Comparison of ENCODE assay signal across 24 mouse cellular contexts in genomic region chr4:119052537-119052936, GRCm38 (mm10). TPM values are rescaled to one million over a fixed set of nuclear protein-coding genes. Genes with fewer than 3 reads are reported as not detected.
A peak's percentile ranks its signal among the peaks of the same experiment; 100 is the strongest.
DNase-seq lines count a peak whose midpoint lies in the region; ATAC-seq and TF ChIP-seq lines count a peak whose summit lies in the region.
"Had no signal": no experiment of that assay in that cellular context is flagged by ENCODE, and none has a peak within 500 bp of the region (broad histone marks: within the 10 kb centered on the region; RNA-seq: fewer than 3 reads in every experiment).

No protein-coding gene starts in this region.

- no peak for ATAC-seq in erythroblast, adult 5-6 weeks (replicated peaks; ENCODE audit: low FRiP score, poor library complexity, severe bottlenecking)
- no peak for ATAC-seq in midbrain, embryonic 11.5 days (ENCODE audit: low FRiP score)
- ATAC-seq in liver, postnatal 0 days: no peak
- ATAC-seq: forebrain, embryonic 13.5 days; hindbrain, embryonic 16.5 days; intestine, embryonic 15.5 days; lung, postnatal 0 days had no signal

- TF ChIP-seq CTCF in liver, postnatal 0 days (IDR thresholded peaks at IDR 0.05; ENCODE audit: low read depth): no peak

- H3K27me3 ChIP-seq in erythroblast, embryonic 14.5 days (ENCODE audit: control insufficient read depth): peaks cover 20% of the 10 kb centered on the region
- no peaks in the 10 kb centered on the region for H3K27me3 ChIP-seq in midbrain, embryonic 11.5 days (ENCODE audit: control insufficient read depth, insufficient read depth, low read length)
- H3K27me3 ChIP-seq in midbrain, embryonic 10.5 days (ENCODE audit: low read depth, poor library complexity, severe bottlenecking): no peaks in the 10 kb centered on the region
- no peaks in the 10 kb centered on the region for H3K27me3 ChIP-seq in liver, postnatal 0 days (ENCODE audit: insufficient read depth, low read length)
- H3K27me3 ChIP-seq: embryonic facial prominence, embryonic 12.5 days; forebrain, embryonic 13.5 days; heart, embryonic 15.5 days; intestine, embryonic 15.5 days had no signal

- no peaks in the 10 kb centered on the region for H3K9me3 ChIP-seq in erythroblast, embryonic 14.5 days (ENCODE audit: control insufficient read depth, low read length)
- H3K9me3 ChIP-seq in midbrain, embryonic 11.5 days (ENCODE audit: control insufficient read depth, low read length): no peaks in the 10 kb centered on the region
- no peaks in the 10 kb centered on the region for H3K9me3 ChIP-seq in midbrain, embryonic 10.5 days (replicated peaks)
- H3K9me3 ChIP-seq in liver, postnatal 0 days (ENCODE audit: low read length): no peaks in the 10 kb centered on the region
- H3K9me3 ChIP-seq: embryonic facial prominence, embryonic 12.5 days; forebrain, embryonic 13.5 days; heart, embryonic 15.5 days; intestine, embryonic 15.5 days; limb, embryonic 10.5 days had no signal

- H3K27ac ChIP-seq in midbrain, embryonic 11.5 days (ENCODE audit: low read depth, low read length): no peak overlapping the region
- no peak overlapping the region for H3K27ac ChIP-seq in midbrain, embryonic 10.5 days (replicated peaks)
- peak overlapping the region; percentile 69; the same call in 1 of the 2 replicates for H3K27ac ChIP-seq in liver, postnatal 0 days (ENCODE audit: low read depth)
- H3K27ac ChIP-seq: embryonic facial prominence, embryonic 12.5 days; forebrain, embryonic 13.5 days; heart, embryonic 15.5 days; intestine, embryonic 15.5 days; limb, embryonic 10.5 days had no signal

- no peak overlapping the region for H3K9ac ChIP-seq in midbrain, embryonic 11.5 days (ENCODE audit: low read length)
- H3K9ac ChIP-seq in liver, postnatal 0 days (replicated peaks): peak overlapping the region; percentile 26; the same call in 1 of the 2 replicates
- H3K9ac ChIP-seq: embryonic facial prominence, embryonic 12.5 days; forebrain, embryonic 13.5 days; heart, embryonic 15.5 days; intestine, embryonic 15.5 days had no signal

- peaks cover 26% of the 10 kb centered on the region for H3K36me3 ChIP-seq in erythroblast, embryonic 14.5 days (ENCODE audit: control insufficient read depth)
- H3K36me3 ChIP-seq in midbrain, embryonic 11.5 days (ENCODE audit: control insufficient read depth, insufficient read depth, low read length): no peaks in the 10 kb centered on the region
- H3K36me3 ChIP-seq in midbrain, embryonic 10.5 days: no peaks in the 10 kb centered on the region
- H3K36me3 ChIP-seq in liver, postnatal 0 days (replicated peaks; ENCODE audit: insufficient read depth, low read length): no peaks in the 10 kb centered on the region
- H3K36me3 ChIP-seq: embryonic facial prominence, embryonic 12.5 days; heart, embryonic 15.5 days; intestine, embryonic 15.5 days; limb, embryonic 10.5 days had no signal

- TF ChIP-seq EP300 in liver, postnatal 0 days (IDR thresholded peaks at IDR 0.05; ENCODE audit: low read depth): no peak

- H3K4me1 ChIP-seq in erythroblast, embryonic 14.5 days (ENCODE audit: control insufficient read depth): peaks cover 86% of the 10 kb centered on the region
- H3K4me1 ChIP-seq in midbrain, embryonic 11.5 days (ENCODE audit: control insufficient read depth, insufficient read depth, low read length): no peaks in the 10 kb centered on the region
- H3K4me1 ChIP-seq in midbrain, embryonic 10.5 days: peaks cover 22% of the 10 kb centered on the region
- peaks cover 42% of the 10 kb centered on the region for H3K4me1 ChIP-seq in liver, postnatal 0 days (ENCODE audit: insufficient read depth)
- H3K4me1 ChIP-seq: embryonic facial prominence, embryonic 12.5 days; forebrain, embryonic 13.5 days had no signal

- 75% methylated on average over 3 of the region's 3 CpGs for WGBS in midbrain, embryonic 11.5 days
- WGBS in midbrain, embryonic 10.5 days: 77% methylated on average over 3 of the region's 3 CpGs
- WGBS in liver, postnatal 0 days (ENCODE audit: insufficient replicate concordance): 45% methylated on average over 3 of the region's 3 CpGs

- H3K4me3 ChIP-seq in erythroblast, embryonic 14.5 days (replicated peaks): peak overlapping the region; percentile 39
- no peak overlapping the region for H3K4me3 ChIP-seq in midbrain, embryonic 11.5 days (ENCODE audit: low read depth, low read length)
- H3K4me3 ChIP-seq in midbrain, embryonic 10.5 days: no peak overlapping the region
- H3K4me3 ChIP-seq in liver, postnatal 0 days (ENCODE audit: low read depth, low read length): no peak overlapping the region
- H3K4me3 ChIP-seq: embryonic facial prominence, embryonic 12.5 days; forebrain, embryonic 13.5 days; heart, embryonic 15.5 days; intestine, embryonic 15.5 days; limb, embryonic 10.5 days had no signal

- H3K4me2 ChIP-seq in midbrain, embryonic 11.5 days: no peak overlapping the region
- peak overlapping the region; percentile 54 for H3K4me2 ChIP-seq in liver, postnatal 0 days (ENCODE audit: low read depth, low read length)
- H3K4me2 ChIP-seq: embryonic facial prominence, embryonic 12.5 days; forebrain, embryonic 13.5 days; heart, embryonic 15.5 days; intestine, embryonic 15.5 days had no signal

- peak; percentile 35 for DNase-seq in midbrain, embryonic 11.5 days (ENCODE audit: low spot score, missing footprints)
- no peak for DNase-seq in midbrain, embryonic 10.5 days (ENCODE audit: low spot score)
- DNase-seq in liver, postnatal 0 days: no peak
- no peak for DNase-seq in frontal cortex, postnatal 36 days (ENCODE audit: low spot score in 2 of 2)
- no peak for DNase-seq in adrenal gland, postnatal 10 days
- DNase-seq: adrenal gland, adult 2 months; cerebellum, adult 11-12 months; cerebellum, postnatal 14 days; heart, postnatal 4 days; kidney, adult 9 months; kidney, postnatal 14 days; midbrain, embryonic 14.5 days; right cerebral cortex, postnatal 25 days; spleen, adult 18-20 months; thymus, postnatal 25 days had no signal

RNA-seq across cellular contexts. Expression of gene Slc2a1, which starts 56.0 kb away (rescaled TPM):
- polyA plus RNA-seq in erythroblast, embryonic 14.5 days (2012): 189 and 215 TPM in 2 replicates
- total RNA-seq in erythroblast, adult 5-6 weeks (2015; ENCODE audit: low replicate concordance): 0.38 and 2.7 TPM in 2 replicates
- total RNA-seq in erythroblast, adult 5-6 weeks (2017; ENCODE audit: low replicate concordance): 1.1 and 1.4 TPM in 2 replicates
- 152 and 158 TPM in 2 replicates for polyA plus RNA-seq in midbrain, embryonic 11.5 days (2014; fragmentation: Nextera tagmentation; extraction: Ambion mirVana)
- polyA plus RNA-seq in midbrain, embryonic 10.5 days (2016; fragmentation: Nextera tagmentation; extraction: Ambion mirVana): 212 and 273 TPM in 2 replicates
- 25.4 and 29.6 TPM in 2 replicates for polyA plus RNA-seq in liver, postnatal 0 days (2015; fragmentation: Nextera tagmentation; extraction: Ambion mirVana)
- 10 to 100 TPM in 1 of 2 experiments, 1 to 10 TPM in 1; 9.1 to 12.9 TPM for total RNA-seq in adrenal gland, postnatal 10 days (2021)
